Mouse (Mus musculus): Measurements from ENCODE around the gene Hnrnpa0. TPM values are rescaled to one million over a fixed set of nuclear protein-coding genes. Genes with fewer than 3 reads are reported as not detected.
"Not testable (repeated sequence)": the region's sequence is repeated elsewhere in the genome, so short reads cannot be mapped to it uniquely, and the experiment has no call there.

Gene Hnrnpa0
- polyA plus RNA-seq, 1 experiment from 2014 or later, result 16.6 TPM

- Histone ChIP-seq H3K27ac (peak overlapping the region; percentile 7; the same call in 1 of the 2 replicates), H3K27me3 (ENCODE audit: insufficient read depth, poor library complexity, severe bottlenecking) (no peaks in the 10 kb centered on the region), H3K36me3 (no peaks in the 10 kb centered on the region), H3K4me3 (peak overlapping the region; percentile 56), H3K9me3 (no peaks in the 10 kb centered on the region), H3K4me1 (peaks cover 4% of the 10 kb centered on the region; the same call in 1 of the 2 replicates)
- DNase-seq (ENCODE audit: low spot score), result peak; percentile 79
- 32% methylated on average over 5 of the region's 5 CpGs for WGBS
These were observed 20.7 kb upstream of the Hnrnpa0 start for GRCm38 (mm10) chr13:58149033-58149558.

- Histone ChIP-seq H3K36me3 (no peaks in the 10 kb centered on the region), H3K9me3 (no peaks in the 10 kb centered on the region), H3K4me1 (peaks cover 4% of the 10 kb centered on the region; the same call in 1 of the 2 replicates), H3K27ac (no peak overlapping the region), H3K27me3 (ENCODE audit: insufficient read depth, poor library complexity, severe bottlenecking) (no peaks in the 10 kb centered on the region), H3K4me3 (peak overlapping the region; percentile 56)
- peak; percentile 89 for DNase-seq (ENCODE audit: low spot score)
- WGBS, result 1% methylated on average over 17 of the region's 17 CpGs
These were observed 20.0 kb upstream of the Hnrnpa0 start for GRCm38 (mm10) chr13:58148256-58148831.

- WGBS, result 78% methylated on average over 1 of the region's 1 CpGs
- Histone ChIP-seq H3K27me3 (ENCODE audit: insufficient read depth, poor library complexity, severe bottlenecking) (no peaks in the 10 kb centered on the region), H3K4me3 (no peak overlapping the region; the same call in 1 of the 2 replicates), H3K4me1 (peaks cover 4% of the 10 kb centered on the region; the same call in 1 of the 2 replicates), H3K9me3 (no peaks in the 10 kb centered on the region), H3K36me3 (no peaks in the 10 kb centered on the region), H3K27ac (no peak overlapping the region)
- no peak for DNase-seq (ENCODE audit: low spot score)
These were observed 19.4 kb upstream of the Hnrnpa0 start for GRCm38 (mm10) chr13:58147760-58148159.

- peak; percentile 35 for DNase-seq (ENCODE audit: low spot score)
- not testable (repeated sequence) for H3K27me3 ChIP-seq (ENCODE audit: insufficient read depth, poor library complexity, severe bottlenecking); H3K4me3 ChIP-seq; H3K27ac ChIP-seq; H3K4me1 ChIP-seq; H3K9me3 ChIP-seq; H3K36me3 ChIP-seq
- 94% methylated on average over 8 of the region's 8 CpGs for WGBS
These were observed 18.2 kb upstream of the Hnrnpa0 start for GRCm38 (mm10) chr13:58146603-58147002.

- WGBS, result 43% methylated on average over 3 of the region's 3 CpGs
- Histone ChIP-seq H3K27ac (no peak overlapping the region), H3K4me1 (peaks cover 6% of the 10 kb centered on the region), H3K36me3 (peaks cover 7% of the 10 kb centered on the region), H3K27me3 (ENCODE audit: insufficient read depth, poor library complexity, severe bottlenecking) (no peaks in the 10 kb centered on the region), H3K4me3 (no peak overlapping the region), H3K9me3 (0 out of 2 replicates have a peak, but pooled peaks cover 3% of the 10 kb centered on the region)
- peak; percentile 41 for DNase-seq (ENCODE audit: low spot score)
These were observed 3.3 kb upstream of the Hnrnpa0 start for GRCm38 (mm10) chr13:58131692-58132091.

- peaks cover 6% of the 10 kb centered on the region for H3K4me1 ChIP-seq
- 41% methylated on average over 4 of the region's 4 CpGs for WGBS
- H3K36me3 ChIP-seq, result peaks cover 7% of the 10 kb centered on the region
- no peaks in the 10 kb centered on the region for H3K27me3 ChIP-seq (ENCODE audit: insufficient read depth, poor library complexity, severe bottlenecking)
- H3K9me3 ChIP-seq, result no peaks in the 10 kb centered on the region
- peak overlapping the region; percentile 99 for H3K4me3 ChIP-seq
- peak overlapping the region; percentile 100 for H3K27ac ChIP-seq
- no peak for DNase-seq (ENCODE audit: low spot score)
These were observed 1.4 kb upstream of the Hnrnpa0 start for GRCm38 (mm10) chr13:58129687-58130246.

GRCm38 (mm10) chr13:58128768-58129671, 664 bp upstream of the Hnrnpa0 start:
- under 1% methylated on average over 83 of the region's 83 CpGs for WGBS
- Histone ChIP-seq H3K9me3 (no peaks in the 10 kb centered on the region), H3K27me3 (ENCODE audit: insufficient read depth, poor library complexity, severe bottlenecking) (no peaks in the 10 kb centered on the region), H3K4me3 (peak overlapping the region; percentile 99), H3K4me1 (peaks cover 8% of the 10 kb centered on the region), H3K27ac (peak overlapping the region; percentile 100), H3K36me3 (peaks cover 7% of the 10 kb centered on the region)
- peak; percentile 98 for DNase-seq (ENCODE audit: low spot score)

GRCm38 (mm10) chr13:58127766-58128361, 492 bp downstream of the Hnrnpa0 start:
- DNase-seq (ENCODE audit: low spot score), result peak; percentile 83
- Histone ChIP-seq H3K9me3 (no peaks in the 10 kb centered on the region), H3K27me3 (ENCODE audit: insufficient read depth, poor library complexity, severe bottlenecking) (no peaks in the 10 kb centered on the region), H3K4me3 (peak overlapping the region; percentile 99), H3K4me1 (peaks cover 16% of the 10 kb centered on the region), H3K36me3 (peaks cover 7% of the 10 kb centered on the region), H3K27ac (peak overlapping the region; percentile 100)
- under 1% methylated on average over 77 of the region's 81 CpGs for WGBS

GRCm38 (mm10) chr13:58126862-58127765, 1.2 kb downstream of the Hnrnpa0 start:
- Histone ChIP-seq H3K27ac (peak overlapping the region; percentile 100), H3K27me3 (ENCODE audit: insufficient read depth, poor library complexity, severe bottlenecking) (no peaks in the 10 kb centered on the region), H3K36me3 (peaks cover 7% of the 10 kb centered on the region), H3K9me3 (no peaks in the 10 kb centered on the region), H3K4me3 (peak overlapping the region; percentile 99), H3K4me1 (peaks cover 16% of the 10 kb centered on the region)
- DNase-seq (ENCODE audit: low spot score), result no peak
- under 1% methylated on average over 64 of the region's 92 CpGs for WGBS

- 35% methylated on average over 7 of the region's 7 CpGs for WGBS
These were observed 2.2 kb downstream of the Hnrnpa0 start for GRCm38 (mm10) chr13:58126126-58126525.

GRCm38 (mm10) chr13:58124989-58125388, 3.4 kb downstream of the Hnrnpa0 start:
- Histone ChIP-seq H3K36me3 (peaks cover 7% of the 10 kb centered on the region), H3K4me3 (no peak overlapping the region), H3K9me3 (no peaks in the 10 kb centered on the region), H3K27me3 (ENCODE audit: insufficient read depth, poor library complexity, severe bottlenecking) (no peaks in the 10 kb centered on the region), H3K27ac (no peak overlapping the region), H3K4me1 (peaks cover 14% of the 10 kb centered on the region)
- no peak for DNase-seq (ENCODE audit: low spot score)
- 46% methylated on average over 2 of the region's 2 CpGs for WGBS

More at GRCm38 (mm10) chr13:58126126-58126525, 2.2 kb downstream of the Hnrnpa0 start:
- no peak for DNase-seq (ENCODE audit: low spot score)
- Histone ChIP-seq H3K4me3 (peak overlapping the region; percentile 99), H3K9me3 (no peaks in the 10 kb centered on the region), H3K4me1 (peaks cover 16% of the 10 kb centered on the region), H3K27ac (no peak overlapping the region), H3K36me3 (peaks cover 7% of the 10 kb centered on the region), H3K27me3 (ENCODE audit: insufficient read depth, poor library complexity, severe bottlenecking) (no peaks in the 10 kb centered on the region)

GRCm38 (mm10) chr13:58124278-58124677, 4.1 kb downstream of the Hnrnpa0 start:
- Histone ChIP-seq H3K27ac (no peak overlapping the region), H3K4me3 (no peak overlapping the region), H3K36me3 (peaks cover 7% of the 10 kb centered on the region), H3K4me1 (peaks cover 11% of the 10 kb centered on the region), H3K27me3 (ENCODE audit: insufficient read depth, poor library complexity, severe bottlenecking) (no peaks in the 10 kb centered on the region), H3K9me3 (no peaks in the 10 kb centered on the region)
- DNase-seq (ENCODE audit: low spot score), result no peak
- WGBS, result 84% methylated on average over 3 of the region's 3 CpGs

All from heart, embryonic 10.5 days (tissue).